Mouse (Mus musculus) liver, postnatal 0 days (tissue): ENCODE measurements around the gene Chrna5.

ENCODE experiments used
- CTCF ChIP-seq: sonication (generic); IDR thresholded peaks from 2 replicates; pipeline ENCODE4 v1.5.1; 2016; ENCODE audit warnings: antibody characterized with exemption, low read depth
- EP300 ChIP-seq: IDR thresholded peaks from 2 replicates; pipeline ENCODE4 v1.6.1; 2016; ENCODE audit warnings: antibody characterized with exemption, low read depth, mild to moderate bottlenecking

DNA sequence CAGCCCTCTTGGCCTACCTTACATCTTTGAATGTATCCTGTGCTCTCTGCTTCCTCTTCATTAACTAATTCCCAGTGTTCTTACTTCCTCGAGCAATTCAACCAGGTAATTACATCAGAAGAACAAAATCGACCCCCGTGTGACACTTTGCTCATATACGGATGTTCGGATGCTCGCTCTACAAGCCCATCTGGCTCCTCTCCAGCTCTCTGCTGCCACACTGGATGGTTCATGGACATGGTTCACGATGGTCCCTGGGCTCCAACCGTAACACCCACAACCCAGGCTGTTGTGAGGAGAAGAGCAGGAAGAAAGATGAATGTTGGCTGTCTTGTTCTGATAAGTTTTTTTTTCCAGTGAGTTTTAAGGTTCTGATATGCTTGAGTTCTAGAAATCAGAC lies 58.3 kb downstream of the Chrna5 start:
- TF ChIP-seq CTCF = no peak
- no peak for TF ChIP-seq EP300
